Mouse (Mus musculus): Measurements from ENCODE around the gene Pak6. TPM values are rescaled to one million over a fixed set of nuclear protein-coding genes. Genes with fewer than 3 reads are reported as not detected.

Pak6 gene
- 23.3 and 25.5 TPM in 2 replicates for polyA plus RNA-seq (2021; fragmentation: Nextera tagmentation)
- long read RNA-seq, experiment 1, transcript Pak6-202 (10 exons, 3,677 nt): major isoform, 14 of 171 reads
- long read RNA-seq, experiment 1, partial matches to known transcripts: 43 of 171 reads
- long read RNA-seq, experiment 1, other reads (novel, unspliced or antisense): 114 of 171 reads
- long read RNA-seq, experiment 2, partial matches to known transcripts: 26 of 40 reads
- long read RNA-seq, experiment 2, other reads (novel, unspliced or antisense): 14 of 40 reads

GRCm38 (mm10) chr2:118662902-118663803 lies at the start of gene Pak6:
Pak6 (plus strand) TSS chr2:118663303.

DNA sequence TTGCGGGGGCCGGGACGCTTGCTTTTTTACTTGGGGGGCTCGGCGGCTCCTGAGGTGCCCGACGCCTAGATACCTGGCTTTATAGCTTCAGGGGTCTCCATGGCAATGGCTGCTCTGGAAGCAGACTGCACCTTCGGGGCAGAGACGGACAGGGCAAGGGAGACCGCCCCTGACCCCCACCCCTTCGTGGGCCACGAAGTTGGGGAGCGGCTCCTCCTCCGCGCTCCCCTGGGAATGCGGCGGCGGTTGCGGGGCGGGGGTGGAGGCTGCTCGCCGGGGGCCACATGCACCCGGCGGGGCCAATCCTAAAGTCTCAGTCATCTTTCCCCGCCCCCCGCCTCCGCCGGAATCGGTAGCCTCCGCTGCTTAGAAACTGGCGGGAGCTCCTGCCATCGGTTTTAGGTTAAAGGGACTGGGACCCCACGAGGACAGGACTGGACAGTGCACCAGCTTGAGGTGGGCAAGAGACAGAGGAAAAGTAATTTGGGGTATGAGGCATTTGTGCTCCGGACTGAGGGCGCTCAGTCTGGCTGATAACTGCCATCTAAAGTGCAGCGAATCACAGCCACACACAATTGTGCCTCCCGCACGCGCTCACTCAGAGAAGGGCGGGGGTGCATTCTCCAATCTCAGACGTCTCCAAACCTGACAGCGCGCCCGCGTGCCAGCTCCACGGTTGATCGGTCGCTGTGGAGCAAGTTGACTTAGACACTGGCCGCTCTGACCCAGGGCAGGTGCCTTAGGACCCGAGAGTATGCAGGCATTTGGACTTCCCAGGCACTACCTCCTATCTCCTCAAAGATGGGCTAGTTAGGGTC lies 41.0 kb downstream of the Pak6 start, which contains the start of gene Ankrd63:
TSS of gene Ankrd63 (minus strand) at position 51 of the 818 bp plus-strand sequence.

GRCm38 (mm10) chr2:118728337-118728736 lies 65.2 kb downstream of the Pak6 start, which contains the start of gene Plcb2:
Plcb2 (minus strand) TSS chr2:118728438.

GRCm38 (mm10) chr2:118745232-118745884 lies 82.3 kb downstream of the Pak6 start, which contains the start of gene Inafm2:
Inafm2 (plus strand) TSS chr2:118745758.

Other genes starting within 250 kb of the Pak6 start
- gene Srp14, start 183.6 kb upstream of the Pak6 start, polyA plus RNA-seq (2021; fragmentation: Nextera tagmentation): 478 and 487 TPM in 2 replicates
- 0.69 and 0.70 TPM in 2 replicates for gene Bmf, start 113.6 kb upstream of the Pak6 start, polyA plus RNA-seq (2021; fragmentation: Nextera tagmentation)
- 0.28 and 0.49 TPM in 2 replicates for gene Bub1b, start 65.1 kb upstream of the Pak6 start, polyA plus RNA-seq (2021; fragmentation: Nextera tagmentation)
- 5.6 and 7.1 TPM in 2 replicates for gene Ankrd63, start 40.7 kb downstream of the Pak6 start, polyA plus RNA-seq (2021; fragmentation: Nextera tagmentation)
- 1.9 and 2.2 TPM in 2 replicates for gene Plcb2, start 65.1 kb downstream of the Pak6 start, polyA plus RNA-seq (2021; fragmentation: Nextera tagmentation)
- gene Inafm2, start 82.5 kb downstream of the Pak6 start, polyA plus RNA-seq (2021; fragmentation: Nextera tagmentation): 46.4 and 71.6 TPM in 2 replicates
- gene Ccdc9b, start 99.4 kb downstream of the Pak6 start, polyA plus RNA-seq (2021; fragmentation: Nextera tagmentation): 0.24 and 0.29 TPM in 2 replicates
- gene Phgr1, start 109.5 kb downstream of the Pak6 start, polyA plus RNA-seq (2021; fragmentation: Nextera tagmentation): not detected in 2 replicates
- 111 and 146 TPM in 2 replicates for gene Disp2, start 116.4 kb downstream of the Pak6 start, polyA plus RNA-seq (2021; fragmentation: Nextera tagmentation)
- gene Knstrn, start 150.7 kb downstream of the Pak6 start, polyA plus RNA-seq (2021; fragmentation: Nextera tagmentation): 0.59 and 0.88 TPM in 2 replicates
- gene Ivd, start 198.7 kb downstream of the Pak6 start, polyA plus RNA-seq (2021; fragmentation: Nextera tagmentation): 34.8 and 39.4 TPM in 2 replicates
- gene Bahd1, start 237.1 kb downstream of the Pak6 start, polyA plus RNA-seq (2021; fragmentation: Nextera tagmentation): 2.9 and 3.2 TPM in 2 replicates